Mouse (Mus musculus) kidney, postnatal 0 days (tissue): ENCODE measurements around the gene Gucy2g. TPM values are rescaled to one million over a fixed set of nuclear protein-coding genes. Genes with fewer than 3 reads are reported as not detected.

ENCODE experiments used
- ATAC-seq: fragments of 200-750 bp; cut with Nextera tagmentation; replicated peaks from 2 replicates; pipeline ENCODE4 v1.8.0; 2017; ENCODE audit warnings: low read depth, moderate number of reproducible peaks, moderate TSS enrichment, moderate library complexity; ENCODE audit not compliant: low FRiP score
- DNase-seq: peaks from one replicate; pipeline ENCODE4 v3.0.0-alpha.2; 2016; ENCODE audit warnings: low spot score
- H3K27ac ChIP-seq: fragments of 300-500 bp; sonication (generic); 2 replicates; pipeline ENCODE4 v1.5.1; 2014; ENCODE audit warnings: mild to moderate bottlenecking
- H3K27me3 ChIP-seq: fragments of 300-500 bp; sonication (generic); 2 replicates; pipeline ENCODE4 v1.6.1; 2014; ENCODE audit warnings: low read length, mixed read lengths; ENCODE audit not compliant: insufficient read depth
- H3K36me3 ChIP-seq: fragments of 300-500 bp; sonication (generic); 2 replicates; pipeline ENCODE4 v1.6.1; 2014; ENCODE audit warnings: low read length, mixed read lengths; ENCODE audit not compliant: insufficient read depth
- H3K4me1 ChIP-seq: fragments of 300-500 bp; sonication (generic); replicated peaks from 2 replicates; pipeline ENCODE4 v1.6.1; 2014; ENCODE audit warnings: antibody characterized with exemption, low read length, mixed read lengths; ENCODE audit not compliant: insufficient read depth
- H3K4me2 ChIP-seq: fragments of 300-500 bp; sonication (generic); 2 replicates; pipeline ENCODE4 v1.6.1; 2014; ENCODE audit warnings: mild to moderate bottlenecking, low read length, moderate library complexity, mixed read lengths
- H3K4me3 ChIP-seq: fragments of 300-500 bp; sonication (generic); replicated peaks from 2 replicates; pipeline ENCODE4 v1.5.1; 2014; ENCODE audit warnings: low read depth, low read length
- H3K9ac ChIP-seq: fragments of 300-500 bp; sonication (generic); 2 replicates; pipeline ENCODE4 v1.6.1; 2014; ENCODE audit warnings: low read depth, low read length
- H3K9me3 ChIP-seq: fragments of 300-500 bp; sonication (generic); replicated peaks from 2 replicates; pipeline ENCODE4 v1.6.1; 2016; ENCODE audit warnings: low read length, inconsistent platforms, mixed read lengths
- CTCF ChIP-seq: IDR thresholded peaks from 2 replicates; pipeline ENCODE4 v1.5.1; 2016; ENCODE audit warnings: antibody characterized with exemption, low read depth, mild to moderate bottlenecking, moderate library complexity
- WGBS: fragments of 180-500 bp; shearing (Covaris S2); extraction: QIAGEN DNeasy Blood & Tissue Kit; methylation state at CpG from one replicate; pipeline ENCODE4 v1.1.7; 2014; 5-methylcytosine and 5-hydroxymethylcytosine counted together
- polyA plus RNA-seq: library from polyadenylated mRNA; unstranded; fragments of >200 nt; fragmentation: Nextera tagmentation; extraction: Ambion mirVana; gene quantifications from 2 replicates; pipeline ENCODE4 v1.2.1, GENCODE M21; 2015

The Gucy2g gene
- polyA plus RNA-seq, 1 experiment from 2014 or later, result 0.34 TPM

DNA sequence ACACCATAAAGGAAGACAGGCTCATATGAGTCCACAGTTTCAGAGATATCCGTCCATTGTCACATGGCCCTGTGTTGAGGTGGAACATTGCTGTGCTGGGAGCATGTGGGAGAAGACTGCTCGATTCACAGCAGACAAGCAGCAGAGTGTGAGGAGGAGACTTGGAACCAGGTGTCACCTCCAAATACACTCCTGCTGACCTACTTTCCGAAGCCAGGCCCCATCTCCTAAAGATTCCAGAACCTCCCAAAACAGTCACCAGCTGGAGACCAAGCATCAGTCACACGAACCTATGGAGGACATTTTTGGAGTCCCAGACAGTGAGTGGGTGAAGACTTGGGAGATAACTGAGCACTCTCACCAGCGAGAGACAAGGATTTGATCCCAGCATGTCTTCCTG lies 4.5 kb downstream of the Gucy2g start:
- 82% methylated on average over 5 of the region's 5 CpGs for WGBS
- DNase-seq (no peak), ATAC-seq (no peak)

GRCm38 (mm10) chr19:55236026-55236425 lies 5.0 kb downstream of the Gucy2g start:
- H3K36me3 ChIP-seq, result no peaks in the 10 kb centered on the region
- 0 out of 2 replicates have a peak, but pooled peaks have one; percentile 7 for ATAC-seq
- WGBS, result 7% methylated on average over 2 of the region's 2 CpGs
- H3K4me1 ChIP-seq, result no peaks in the 10 kb centered on the region
- H3K4me3 ChIP-seq, result no peak overlapping the region
- H3K9me3 ChIP-seq, result no peaks in the 10 kb centered on the region
- no peaks in the 10 kb centered on the region for H3K27me3 ChIP-seq
- H3K4me2 ChIP-seq, result no peak overlapping the region
- no peak overlapping the region for H3K9ac ChIP-seq
- peak; percentile 24 for DNase-seq
- TF ChIP-seq CTCF, result no peak
- no peak overlapping the region for H3K27ac ChIP-seq

More for the DNA sequence above, 4.5 kb downstream of the Gucy2g start:
- no peaks in the 10 kb centered on the region for H3K36me3 ChIP-seq
- no peaks in the 10 kb centered on the region for H3K27me3 ChIP-seq
- no peak overlapping the region for H3K9ac ChIP-seq
- no peaks in the 10 kb centered on the region for H3K4me1 ChIP-seq
- no peak overlapping the region for H3K4me3 ChIP-seq
- no peak overlapping the region for H3K27ac ChIP-seq
- no peaks in the 10 kb centered on the region for H3K9me3 ChIP-seq
- no peak overlapping the region for H3K4me2 ChIP-seq
- TF ChIP-seq CTCF, result no peak

- peak; percentile 49; the same call in 1 of the 2 replicates for ATAC-seq
- Histone ChIP-seq H3K4me2 (no peak overlapping the region), H3K9me3 (no peaks in the 10 kb centered on the region), H3K4me1 (no peaks in the 10 kb centered on the region), H3K27ac (no peak overlapping the region), H3K27me3 (no peaks in the 10 kb centered on the region), H3K9ac (no peak overlapping the region), H3K4me3 (no peak overlapping the region), H3K36me3 (no peaks in the 10 kb centered on the region)
- TF ChIP-seq CTCF, result no peak
- DNase-seq, result peak; percentile 21
- WGBS, result 27% methylated on average over 8 of the region's 8 CpGs
Observed at GRCm38 (mm10) chr19:55232136-55232535, 8.9 kb downstream of the Gucy2g start.

DNA sequence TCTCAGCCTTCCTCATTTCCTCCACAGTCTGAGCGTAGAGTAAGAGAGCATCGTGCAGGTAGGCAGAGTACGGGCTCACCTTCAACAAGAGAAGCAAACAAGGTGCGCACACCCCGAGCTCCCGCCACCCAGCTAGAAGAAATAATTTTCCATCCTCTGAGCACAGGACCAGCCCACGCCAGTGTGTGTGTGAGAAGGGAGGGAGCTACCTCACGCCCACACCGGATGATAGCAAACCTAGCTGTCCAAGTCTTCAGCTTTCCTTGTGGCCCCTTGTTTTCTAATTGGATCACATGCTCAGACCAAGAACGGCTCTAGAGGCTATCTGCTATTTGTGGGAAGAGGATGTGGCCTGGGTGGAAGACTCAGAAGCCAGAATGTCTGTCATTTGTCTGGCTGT lies 10.0 kb downstream of the Gucy2g start:
- Histone ChIP-seq H3K27ac (no peak overlapping the region), H3K4me2 (no peak overlapping the region), H3K9me3 (no peaks in the 10 kb centered on the region), H3K36me3 (no peaks in the 10 kb centered on the region), H3K9ac (no peak overlapping the region), H3K27me3 (no peaks in the 10 kb centered on the region), H3K4me3 (no peak overlapping the region), H3K4me1 (no peaks in the 10 kb centered on the region)
- ATAC-seq (no peak), DNase-seq (no peak)
- 75% methylated on average over 10 of the region's 10 CpGs for WGBS
- TF ChIP-seq CTCF, result no peak

GRCm38 (mm10) chr19:55227135-55227534 lies 13.9 kb downstream of the Gucy2g start:
- no peak for TF ChIP-seq CTCF
- Histone ChIP-seq H3K27ac (no peak overlapping the region), H3K27me3 (no peaks in the 10 kb centered on the region), H3K36me3 (no peaks in the 10 kb centered on the region), H3K4me3 (no peak overlapping the region), H3K9me3 (no peaks in the 10 kb centered on the region), H3K9ac (no peak overlapping the region), H3K4me2 (no peak overlapping the region), H3K4me1 (no peaks in the 10 kb centered on the region)
- 84% methylated on average over 7 of the region's 7 CpGs for WGBS
- ATAC-seq, result no peak
- DNase-seq, result no peak

DNA sequence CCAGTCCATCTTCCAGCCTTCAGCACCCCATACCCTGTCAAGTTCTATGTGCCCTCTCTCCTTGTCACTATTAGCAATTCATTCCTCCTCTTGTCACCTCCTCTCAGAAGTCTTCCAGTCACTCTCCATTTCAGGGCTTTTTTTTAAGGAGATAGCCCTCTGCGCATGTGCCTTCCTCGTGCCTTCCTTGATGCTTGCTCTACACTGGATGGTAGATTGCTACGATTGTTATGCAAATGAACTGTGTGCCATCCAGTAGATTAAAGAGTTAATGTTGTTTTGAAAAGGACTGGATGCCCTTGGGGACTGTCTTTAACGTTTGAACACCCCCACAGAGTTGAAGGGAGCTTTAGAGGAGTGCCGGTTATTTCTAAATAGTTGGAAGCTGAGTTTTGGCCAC lies 14.4 kb downstream of the Gucy2g start:
- H3K9ac ChIP-seq, result no peak overlapping the region
- ATAC-seq, result no peak
- H3K27ac ChIP-seq, result no peak overlapping the region
- no peak for TF ChIP-seq CTCF
- no peak overlapping the region for H3K4me2 ChIP-seq
- no peaks in the 10 kb centered on the region for H3K36me3 ChIP-seq
- H3K9me3 ChIP-seq, result no peaks in the 10 kb centered on the region
- H3K4me1 ChIP-seq, result no peaks in the 10 kb centered on the region
- DNase-seq, result no peak
- H3K4me3 ChIP-seq, result no peak overlapping the region
- WGBS, result 71% methylated on average over 5 of the region's 5 CpGs
- H3K27me3 ChIP-seq, result no peaks in the 10 kb centered on the region

DNA sequence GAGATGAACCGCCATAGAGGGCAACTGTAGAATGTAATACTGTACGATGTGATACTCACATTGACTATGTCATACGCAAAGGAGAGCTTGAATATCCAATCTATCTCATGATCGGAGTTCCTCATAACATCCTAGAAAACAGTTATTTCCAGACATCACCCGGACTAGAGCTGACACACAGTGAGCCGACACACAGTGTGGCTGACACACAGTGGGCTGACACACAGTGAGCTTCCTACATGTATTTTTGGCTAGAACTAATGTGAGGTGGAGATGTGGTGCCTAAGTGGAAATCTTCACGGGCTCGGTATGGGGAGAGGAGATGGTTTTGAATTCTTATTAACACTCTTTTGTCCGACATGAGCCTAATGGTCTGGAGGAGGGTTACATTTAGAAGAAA lies 18.8 kb downstream of the Gucy2g start:
- TF ChIP-seq CTCF, result no peak
- no peak for ATAC-seq

More for the DNA sequence above, 18.8 kb downstream of the Gucy2g start:
- Histone ChIP-seq H3K4me3 (no peak overlapping the region), H3K27me3 (no peaks in the 10 kb centered on the region), H3K4me2 (no peak overlapping the region), H3K9me3 (no peaks in the 10 kb centered on the region), H3K4me1 (no peaks in the 10 kb centered on the region; the same call in 1 of the 2 replicates), H3K36me3 (no peaks in the 10 kb centered on the region), H3K27ac (no peak overlapping the region), H3K9ac (no peak overlapping the region)
- 78% methylated on average over 9 of the region's 9 CpGs for WGBS
- no peak for DNase-seq
